Mouse (Mus musculus) hindbrain, embryonic 11.5 days (tissue): ENCODE results near the gene Ankdd1b. TPM values are rescaled to one million over a fixed set of nuclear protein-coding genes. Genes with fewer than 3 reads are reported as not detected.
A peak's percentile ranks its signal among the peaks of the same experiment; 100 is the strongest.

Source experiments
- ATAC-seq: fragments of 200-750 bp; cut with Nextera tagmentation; 2 replicates; pipeline ENCODE4 v1.8.0; 2017; ENCODE audit warnings: mild to moderate bottlenecking, moderate TSS enrichment, moderate library complexity; ENCODE audit not compliant: low FRiP score
- DNase-seq: peaks from one replicate; pipeline ENCODE4 v3.0.0-alpha.2; 2015; ENCODE audit warnings: low spot score
- H3K27ac ChIP-seq: fragments of 300-500 bp; sonication (generic); 2 replicates; pipeline ENCODE4 v1.5.1; 2014; ENCODE audit warnings: mild to moderate bottlenecking, low read depth, low read length
- H3K27me3 ChIP-seq: fragments of 300-500 bp; sonication (generic); 2 replicates; pipeline ENCODE4 v1.6.1; 2014; ENCODE audit warnings: mild to moderate bottlenecking, low read length, moderate library complexity, mixed read lengths; ENCODE audit not compliant: control insufficient read depth, insufficient read depth
- H3K36me3 ChIP-seq: fragments of 300-500 bp; sonication (generic); 2 replicates; pipeline ENCODE4 v1.6.1; 2014; ENCODE audit warnings: mild to moderate bottlenecking, low read length, moderate library complexity, mixed read lengths; ENCODE audit not compliant: control insufficient read depth, insufficient read depth
- H3K4me1 ChIP-seq: fragments of 300-500 bp; sonication (generic); replicated peaks from 2 replicates; pipeline ENCODE4 v1.6.1; 2014; ENCODE audit warnings: low read length, mixed read lengths; ENCODE audit not compliant: control insufficient read depth, insufficient read depth
- H3K4me2 ChIP-seq: fragments of 300-500 bp; sonication (generic); replicated peaks from 2 replicates; pipeline ENCODE4 v1.6.1; 2014; ENCODE audit warnings: mild to moderate bottlenecking, low read depth, low read length
- H3K4me3 ChIP-seq: fragments of 300-500 bp; sonication (generic); 2 replicates; pipeline ENCODE4 v1.5.1; 2014; ENCODE audit warnings: low read depth, low read length
- H3K9ac ChIP-seq: fragments of 300-500 bp; sonication (generic); 2 replicates; pipeline ENCODE4 v1.6.1; 2014; ENCODE audit warnings: low read depth, low read length
- H3K9me3 ChIP-seq: fragments of 300-500 bp; sonication (generic); 2 replicates; pipeline ENCODE4 v1.6.1; 2016; ENCODE audit warnings: low read length; ENCODE audit not compliant: control insufficient read depth
- WGBS: fragments of 180-500 bp; shearing (Covaris S2); extraction: QIAGEN DNeasy Blood & Tissue Kit; methylation state at CpG from one replicate; pipeline ENCODE4 v1.1.7; 2014; 5-methylcytosine and 5-hydroxymethylcytosine counted together
- polyA plus RNA-seq: library from polyadenylated mRNA; unstranded; fragments of >200 nt; fragmentation: Nextera tagmentation; extraction: Ambion mirVana; gene quantifications from 2 replicates; pipeline ENCODE4 v1.2.1, GENCODE M21; 2014

The Ankdd1b gene
- polyA plus RNA-seq, 1 experiment from 2014 or later, result not detected

DNA sequence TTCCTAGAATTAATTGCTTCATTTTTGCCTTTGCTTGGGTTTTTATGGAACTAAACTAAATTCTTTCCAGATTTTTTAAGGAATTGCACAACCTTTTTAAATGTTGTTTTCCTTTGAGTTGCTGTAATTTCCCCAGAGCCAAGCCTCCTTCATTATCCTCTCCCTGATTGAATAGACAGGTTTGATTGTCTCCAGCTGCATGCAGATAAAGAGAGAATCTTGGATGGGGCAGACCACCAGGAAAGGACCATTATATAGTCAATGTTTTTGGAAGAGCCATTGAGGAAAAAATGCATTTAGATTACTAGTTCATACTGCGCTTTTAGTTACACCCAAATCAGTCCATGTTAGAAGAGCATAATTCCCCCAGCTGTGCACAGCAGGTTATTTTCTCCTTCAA, 62.2 kb downstream of the Ankdd1b start:
- H3K4me3 ChIP-seq, result no peak overlapping the region
- H3K36me3 ChIP-seq, result 0 out of 2 replicates have a peak, but pooled peaks cover 14% of the 10 kb centered on the region
- ATAC-seq (no peak), DNase-seq (no peak)
- H3K9ac ChIP-seq, result no peak overlapping the region
- no peaks in the 10 kb centered on the region for H3K27me3 ChIP-seq
- H3K27ac ChIP-seq, result no peak overlapping the region
- WGBS, result 93% methylated on average over 1 of the region's 1 CpGs
- no peaks in the 10 kb centered on the region for H3K4me1 ChIP-seq
- H3K4me2 ChIP-seq, result no peak overlapping the region
- H3K9me3 ChIP-seq, result no peaks in the 10 kb centered on the region

DNA sequence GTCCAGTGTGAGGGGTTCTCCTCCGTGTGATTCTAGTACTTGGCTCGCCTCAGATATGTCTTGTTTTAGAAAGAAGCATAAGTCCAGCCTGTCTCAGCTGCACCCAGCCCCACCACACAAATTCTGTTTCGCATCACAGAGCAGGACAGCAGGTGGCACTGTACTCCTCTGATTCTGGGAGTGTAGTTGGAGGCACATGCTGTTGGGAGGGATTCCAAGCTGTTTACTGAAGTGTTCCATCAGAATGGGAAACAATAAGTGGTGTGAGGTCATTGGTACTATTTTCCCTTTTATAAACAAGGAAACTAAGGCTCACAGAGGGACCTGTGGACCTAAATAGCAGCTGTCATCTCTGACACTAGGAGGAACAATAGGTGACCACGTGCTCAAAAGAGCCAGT, 64.0 kb downstream of the Ankdd1b start:
- Histone ChIP-seq H3K4me1 (no peaks in the 10 kb centered on the region), H3K27ac (no peak overlapping the region), H3K27me3 (no peaks in the 10 kb centered on the region), H3K9me3 (no peaks in the 10 kb centered on the region), H3K9ac (no peak overlapping the region), H3K36me3 (peaks cover 17% of the 10 kb centered on the region; the same call in 1 of the 2 replicates), H3K4me3 (no peak overlapping the region), H3K4me2 (no peak overlapping the region)
- 72% methylated on average over 4 of the region's 4 CpGs for WGBS
- DNase-seq, result peak; percentile 53
- ATAC-seq, result no peak

DNA sequence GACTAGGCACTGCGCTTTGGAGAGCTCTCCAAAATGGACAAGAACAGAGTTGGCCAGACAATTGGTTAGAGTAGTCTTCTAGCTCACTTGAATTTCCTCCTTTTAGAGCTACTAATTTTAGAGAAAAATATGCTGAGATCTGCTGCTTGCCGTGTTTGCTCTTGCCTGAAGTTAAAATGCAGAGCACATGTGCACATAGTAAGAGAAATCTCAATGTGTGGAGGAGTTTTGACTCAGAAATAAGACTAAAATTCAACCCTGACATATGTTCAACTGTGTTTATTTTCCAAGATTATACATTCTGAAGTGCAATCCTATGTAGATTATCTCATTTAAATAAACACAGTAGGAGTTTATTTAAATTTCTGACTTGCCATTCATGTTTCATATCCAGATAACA, 65.5 kb downstream of the Ankdd1b start:
- Histone ChIP-seq H3K4me2 (no peak overlapping the region), H3K27me3 (no peaks in the 10 kb centered on the region), H3K4me1 (no peaks in the 10 kb centered on the region), H3K27ac (no peak overlapping the region), H3K9me3 (no peaks in the 10 kb centered on the region), H3K9ac (no peak overlapping the region), H3K36me3 (peaks cover 23% of the 10 kb centered on the region; the same call in 1 of the 2 replicates), H3K4me3 (no peak overlapping the region)
- no peak for DNase-seq
- no peak for ATAC-seq
- WGBS, result 96% methylated on average over 2 of the region's 2 CpGs

DNA sequence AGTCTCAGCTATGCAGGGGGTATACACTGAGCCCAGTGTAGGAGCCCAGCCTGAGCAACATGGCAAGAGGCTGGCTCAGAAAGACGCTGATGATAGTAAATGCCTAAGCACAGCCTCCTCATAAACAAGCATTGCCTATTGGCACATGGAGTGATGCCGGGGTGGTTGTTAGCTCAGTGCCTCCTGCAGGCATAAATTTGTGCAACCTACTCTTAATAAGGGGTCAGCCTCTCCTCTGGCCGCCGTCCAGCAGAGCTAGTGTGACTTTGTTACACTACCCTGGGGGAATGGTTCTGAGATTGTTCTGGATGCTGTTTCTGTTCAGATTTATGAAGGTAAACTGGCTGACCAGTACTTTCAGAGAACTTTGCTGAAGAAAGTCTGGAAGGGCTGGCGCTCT, 69.7 kb downstream of the Ankdd1b start:
- no peak for DNase-seq
- peaks cover 24% of the 10 kb centered on the region; the same call in 1 of the 2 replicates for H3K36me3 ChIP-seq
- H3K4me2 ChIP-seq, result no peak overlapping the region
- no peak overlapping the region for H3K27ac ChIP-seq
- 96% methylated on average over 5 of the region's 5 CpGs for WGBS
- H3K4me3 ChIP-seq, result no peak overlapping the region
- no peak overlapping the region for H3K9ac ChIP-seq
- ATAC-seq, result no peak
- no peaks in the 10 kb centered on the region for H3K4me1 ChIP-seq
- H3K9me3 ChIP-seq, result no peaks in the 10 kb centered on the region
- no peaks in the 10 kb centered on the region for H3K27me3 ChIP-seq

DNA sequence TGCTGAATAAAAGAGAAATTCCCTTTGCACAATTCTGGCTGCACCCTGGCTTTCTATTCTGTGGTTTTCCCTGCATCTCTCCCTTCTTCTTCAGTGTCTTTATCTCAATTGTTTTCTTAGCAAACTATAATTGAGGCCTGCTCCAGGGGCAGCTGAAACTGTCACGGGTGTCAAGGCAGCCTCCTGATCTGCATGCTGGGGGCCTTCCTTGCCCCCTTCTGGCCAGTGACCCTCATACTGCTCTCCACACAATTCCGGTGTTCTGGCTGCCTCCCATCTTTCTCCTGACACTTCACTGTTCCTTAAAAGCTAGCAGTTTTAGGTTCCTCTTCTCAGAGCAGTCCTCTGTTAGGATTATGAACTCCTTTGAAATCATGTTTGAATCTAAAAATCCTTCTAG, 81.7 kb downstream of the Ankdd1b start:
- Histone ChIP-seq H3K9ac (peak overlapping the region; percentile 1; the same call in 1 of the 2 replicates), H3K4me1 (0 out of 2 replicates have a peak, but pooled peaks cover 3% of the 10 kb centered on the region), H3K9me3 (no peaks in the 10 kb centered on the region), H3K4me2 (peak overlapping the region; percentile 58), H3K36me3 (no peaks in the 10 kb centered on the region), H3K4me3 (peak overlapping the region; percentile 63; the same call in 1 of the 2 replicates), H3K27ac (no peak overlapping the region), H3K27me3 (no peaks in the 10 kb centered on the region)
- ATAC-seq, result no peak
- DNase-seq, result no peak
- 20% methylated on average over 2 of the region's 2 CpGs for WGBS

DNA sequence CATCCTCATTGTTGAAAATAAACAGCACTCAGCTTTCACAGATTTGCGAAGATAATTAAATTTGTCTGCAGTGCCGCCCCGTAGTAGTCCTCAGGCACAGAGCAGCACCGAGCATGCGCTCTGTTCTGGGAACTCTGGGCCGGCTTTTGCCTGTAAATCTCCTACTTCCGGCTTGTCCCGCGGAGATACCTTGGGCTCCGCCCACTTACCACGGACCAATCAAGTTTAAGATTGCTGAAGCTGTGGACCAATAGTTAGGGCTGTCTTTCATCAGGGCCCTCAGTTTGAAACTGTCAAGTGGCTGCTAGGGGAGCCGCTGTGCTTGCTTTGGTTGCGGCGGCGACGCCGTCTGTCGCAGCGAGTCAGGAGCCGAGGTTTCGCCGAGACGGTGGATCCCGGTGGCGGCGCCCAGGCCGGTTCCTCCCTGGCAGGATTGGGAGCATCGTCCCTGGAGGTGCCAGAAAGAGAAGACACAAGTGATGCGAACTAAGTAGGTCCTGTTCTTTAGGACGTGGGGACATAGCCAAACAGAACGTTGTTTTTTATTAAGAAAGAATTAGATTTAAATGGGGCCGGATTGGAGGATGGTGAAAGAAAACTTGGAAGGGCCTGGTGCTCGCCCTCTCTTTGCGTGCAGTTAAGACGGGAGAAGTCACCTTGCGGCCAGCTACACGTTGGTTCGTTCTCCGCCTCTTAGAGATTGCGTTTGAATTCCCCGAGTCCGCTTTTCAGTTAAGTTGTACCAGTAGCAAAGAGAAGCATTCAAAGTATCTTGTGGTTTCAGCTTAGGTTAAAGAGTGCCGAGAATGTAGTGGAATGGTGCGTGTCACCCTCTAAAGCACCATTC, 82.7 kb downstream of the Ankdd1b start, which contains the start of gene Poc5:
Poc5 (plus strand) TSS at position 253 of the 847 bp plus-strand sequence.
- Histone ChIP-seq H3K27ac (no peak within 1 kb of the TSS; the same call in 1 of the 2 replicates), H3K4me2 (peak within 1 kb of the TSS; percentile 58), H3K36me3 (no peaks in the 10 kb centered on the region), H3K9me3 (no peaks in the 10 kb centered on the region), H3K4me3 (peak within 1 kb of the TSS; percentile 63), H3K9ac (peak within 1 kb of the TSS; percentile 62), H3K27me3 (no peaks in the 10 kb centered on the region), H3K4me1 (0 out of 2 replicates have a peak, but pooled peaks cover 3% of the 10 kb centered on the region)
- ATAC-seq, result peak; percentile 100
- under 1% methylated on average over 44 of the region's 44 CpGs for WGBS
- DNase-seq, result peak; percentile 100

DNA sequence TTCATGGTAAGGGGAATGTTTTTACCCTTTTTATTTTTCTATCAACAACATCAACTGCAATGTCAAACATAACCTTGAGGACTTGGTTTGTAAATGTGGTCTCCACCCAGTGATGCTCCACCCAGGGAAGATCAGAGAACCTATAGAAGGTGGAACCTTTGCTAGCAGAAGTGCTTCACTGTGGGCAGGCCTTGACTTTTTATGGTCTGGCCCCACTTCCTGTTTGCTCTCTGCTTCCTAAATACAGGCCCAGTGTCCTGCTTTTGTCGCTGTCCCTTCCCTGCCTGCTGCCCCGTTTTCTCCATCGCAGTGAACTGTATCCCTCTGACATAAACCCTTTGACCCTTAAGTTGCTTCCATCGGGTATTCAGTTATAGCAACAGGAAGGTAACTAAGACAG, 93.1 kb downstream of the Ankdd1b start:
- Histone ChIP-seq H3K9me3 (no peaks in the 10 kb centered on the region), H3K27me3 (no peaks in the 10 kb centered on the region), H3K27ac (no peak overlapping the region), H3K4me3 (no peak overlapping the region), H3K4me2 (no peak overlapping the region), H3K36me3 (no peaks in the 10 kb centered on the region), H3K4me1 (no peaks in the 10 kb centered on the region), H3K9ac (no peak overlapping the region)
- 79% methylated on average over 4 of the region's 4 CpGs for WGBS
- ATAC-seq, result no peak
- no peak for DNase-seq

DNA sequence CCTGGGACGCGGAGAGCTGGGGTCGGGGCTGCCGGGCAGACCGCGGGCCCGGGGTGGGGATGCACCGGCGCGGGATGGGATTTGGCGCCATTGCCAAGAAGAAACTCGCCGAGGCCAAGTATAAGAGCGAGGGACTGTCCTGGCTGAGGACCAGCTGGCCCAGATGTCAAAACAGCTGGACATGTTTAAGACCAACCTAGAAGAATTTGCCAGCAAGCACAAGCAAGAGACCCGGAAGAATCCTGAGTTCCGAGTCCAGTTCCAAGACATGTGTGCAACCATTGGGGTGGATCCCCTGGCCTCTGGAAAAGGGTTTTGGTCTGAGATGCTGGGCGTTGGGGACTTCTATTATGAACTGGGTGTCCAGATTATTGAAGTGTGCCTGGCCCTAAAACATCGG, 94.1 kb downstream of the Ankdd1b start:
- 96% methylated on average over 18 of the region's 18 CpGs for WGBS
- H3K9me3 ChIP-seq, result no peaks in the 10 kb centered on the region
- H3K4me1 ChIP-seq, result no peaks in the 10 kb centered on the region
- no peak overlapping the region for H3K27ac ChIP-seq
- no peak for DNase-seq
- H3K27me3 ChIP-seq, result no peaks in the 10 kb centered on the region
- no peaks in the 10 kb centered on the region for H3K36me3 ChIP-seq
- no peak for ATAC-seq
- no peak overlapping the region for H3K9ac ChIP-seq
- no peak overlapping the region for H3K4me2 ChIP-seq
- no peak overlapping the region for H3K4me3 ChIP-seq

DNA sequence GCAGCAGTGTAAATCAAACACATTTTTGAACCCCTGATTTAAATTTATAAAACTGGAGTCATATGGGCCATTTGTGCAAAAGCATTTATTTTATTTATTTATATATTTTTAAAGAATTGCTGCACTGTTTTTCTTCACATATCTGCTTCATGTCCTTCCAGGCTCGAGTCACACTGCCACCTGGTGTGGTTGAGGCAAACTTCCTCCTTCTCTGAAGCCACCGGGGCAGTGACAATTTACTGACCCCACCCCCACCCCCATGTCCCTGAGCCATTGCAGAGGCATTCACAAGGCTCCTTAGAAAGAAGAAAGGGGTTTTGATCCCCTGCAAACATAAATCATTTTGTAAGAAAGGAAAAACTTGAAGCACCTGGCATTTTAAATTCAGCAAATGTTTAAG, 95.5 kb downstream of the Ankdd1b start:
- ATAC-seq (no peak), DNase-seq (no peak)

More for the DNA sequence above, 95.5 kb downstream of the Ankdd1b start:
- WGBS, result 8% methylated on average over 2 of the region's 2 CpGs
- H3K27ac ChIP-seq, result no peak overlapping the region
- H3K9ac ChIP-seq, result no peak overlapping the region
- no peaks in the 10 kb centered on the region for H3K9me3 ChIP-seq
- no peaks in the 10 kb centered on the region for H3K4me1 ChIP-seq
- H3K4me2 ChIP-seq, result no peak overlapping the region
- H3K4me3 ChIP-seq, result no peak overlapping the region
- no peaks in the 10 kb centered on the region for H3K36me3 ChIP-seq
- H3K27me3 ChIP-seq, result no peaks in the 10 kb centered on the region
